Mouse (Mus musculus) lung, adult 2 months (tissue): ENCODE measurements around the gene Hmgb1.

Source experiments
- CTCF ChIP-seq: fragments of 200-500 bp; IDR thresholded peaks from 2 replicates; pipeline ENCODE4 v1.5.1; 2011; ENCODE audit warnings: mild to moderate bottlenecking, low read length, control low read depth; ENCODE audit not compliant: insufficient read depth
- POLR2A ChIP-seq: fragments of 200-500 bp; IDR thresholded peaks from 2 replicates; pipeline ENCODE4 v1.6.1; 2011; ENCODE audit warnings: low read depth, mild to moderate bottlenecking, control low read depth, low read length, borderline replicate concordance; ENCODE audit errors: extremely low read depth

GRCm38 (mm10) chr5:149017181-149017580, 167.1 kb downstream of the Hmgb1 start:
- TF ChIP-seq CTCF (no peak), POLR2A (no peak)
